Mouse (Mus musculus) C2C12 (cell line): ENCODE data around the gene Lama4. TPM values are rescaled to one million over a fixed set of nuclear protein-coding genes. Genes with fewer than 3 reads are reported as not detected.

ENCODE experiments used
- H3K27me3 ChIP-seq: one replicate; pipeline ENCODE4 v1.6.1; 2011; ENCODE audit not compliant: control insufficient read depth, insufficient read depth, insufficient read length
- H3K36me3 ChIP-seq: one replicate; pipeline ENCODE4 v1.6.1; 2011; ENCODE audit not compliant: control insufficient read depth, insufficient read depth
- H3K4me3 ChIP-seq: one replicate; pipeline ENCODE4 v1.5.1; 2011; ENCODE audit warnings: mild to moderate bottlenecking, control low read depth; ENCODE audit not compliant: poor library complexity, insufficient read depth, severe bottlenecking
- H3K79me2 ChIP-seq: one replicate; pipeline ENCODE4 v1.6.1; 2011; ENCODE audit not compliant: control insufficient read depth, insufficient read depth
- H3K79me3 ChIP-seq: one replicate; pipeline ENCODE4 v1.6.1; 2011; ENCODE audit warnings: low read depth, control low read depth
- H3ac ChIP-seq: one replicate; pipeline ENCODE3; 2011; ENCODE audit warnings: low read depth; ENCODE audit not compliant: control insufficient read depth, insufficient read length
- CEBPB ChIP-seq: IDR thresholded peaks from one replicate; pipeline ENCODE4 v1.6.1; 2011; ENCODE audit warnings: low read depth, mild to moderate bottlenecking, control low read depth, moderate library complexity
- CTCF ChIP-seq: IDR thresholded peaks from one replicate; pipeline ENCODE4 v1.5.1; 2011; ENCODE audit not compliant: control insufficient read depth, insufficient read depth, insufficient read length
- FOSL1 ChIP-seq: IDR thresholded peaks from one replicate; pipeline ENCODE4 v1.8.0; 2011; ENCODE audit warnings: mild to moderate bottlenecking, low read length; ENCODE audit not compliant: poor library complexity, insufficient read depth, severe bottlenecking
- MAX ChIP-seq: IDR thresholded peaks from one replicate; pipeline ENCODE4 v1.6.1; 2011; ENCODE audit warnings: mild to moderate bottlenecking, control low read depth
- MYOD1 ChIP-seq: IDR thresholded peaks from one replicate; pipeline ENCODE4 v1.6.1; 2011; ENCODE audit warnings: low read depth; ENCODE audit not compliant: control insufficient read depth, insufficient read length
- MYOG ChIP-seq: IDR thresholded peaks from one replicate; pipeline ENCODE4 v1.6.1; 2011; ENCODE audit not compliant: control insufficient read depth, insufficient read length; ENCODE audit errors: extremely low read depth
- USF1 ChIP-seq: IDR thresholded peaks from one replicate; pipeline ENCODE4 v1.6.1; 2011; ENCODE audit warnings: low read depth, mild to moderate bottlenecking, control low read depth, moderate library complexity
- polyA plus RNA-seq: library from polyadenylated mRNA; unstranded; fragments of >200 nt; fragmentation: generic; extraction: Trizol; gene quantifications from one replicate; pipeline ENCODE4 v1.2.1, GENCODE M21; 2012; ENCODE audit warnings: missing spikeins

Gene Lama4
- polyA plus RNA-seq, 1 experiment: 0.02 TPM

GRCm38 (mm10) chr10:39030148-39030685 is 64.9 kb downstream of the Lama4 start:
- no peaks in the 10 kb centered on the region for H3K79me3 ChIP-seq
- H3ac ChIP-seq: no peak overlapping the region
- H3K79me2 ChIP-seq: no peaks in the 10 kb centered on the region
- H3K4me3 ChIP-seq: no peak overlapping the region
- H3K36me3 ChIP-seq: no peaks in the 10 kb centered on the region
- TF ChIP-seq USF1: no peak
- TF ChIP-seq CTCF: no peak
- no peak for TF ChIP-seq FOSL1
- TF ChIP-seq MAX: no peak
- no peak for TF ChIP-seq CEBPB
- no peaks in the 10 kb centered on the region for H3K27me3 ChIP-seq

DNA sequence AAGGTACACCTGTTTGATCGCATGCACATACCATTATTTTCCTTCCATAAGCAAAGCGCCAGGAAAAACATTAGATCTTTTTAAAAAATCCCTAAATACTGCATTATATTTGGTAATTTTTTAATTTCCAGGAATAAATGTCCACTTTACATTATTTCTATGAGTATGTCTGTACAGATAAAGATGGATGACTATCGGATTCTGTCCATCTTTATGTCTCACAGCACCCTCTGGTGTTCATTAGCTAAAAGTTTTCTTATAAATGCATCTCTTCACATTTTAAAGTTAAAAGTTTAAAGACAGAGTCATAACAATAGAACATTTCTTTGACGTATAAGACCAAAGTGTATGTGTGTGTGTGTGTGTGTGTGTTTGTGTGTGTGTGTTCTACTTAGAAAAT is 74.2 kb downstream of the Lama4 start:
- no peak overlapping the region for H3ac ChIP-seq
- H3K27me3 ChIP-seq: no peaks in the 10 kb centered on the region
- H3K79me3 ChIP-seq: no peaks in the 10 kb centered on the region
- no peaks in the 10 kb centered on the region for H3K36me3 ChIP-seq
- TF ChIP-seq CTCF: no peak
- TF ChIP-seq CEBPB: no peak
- no peak for TF ChIP-seq FOSL1
- no peak for TF ChIP-seq USF1
- TF ChIP-seq MYOD1: no peak
- TF ChIP-seq MAX: no peak
- no peak for TF ChIP-seq MYOG
- H3K4me3 ChIP-seq: no peak overlapping the region
- no peaks in the 10 kb centered on the region for H3K79me2 ChIP-seq

DNA sequence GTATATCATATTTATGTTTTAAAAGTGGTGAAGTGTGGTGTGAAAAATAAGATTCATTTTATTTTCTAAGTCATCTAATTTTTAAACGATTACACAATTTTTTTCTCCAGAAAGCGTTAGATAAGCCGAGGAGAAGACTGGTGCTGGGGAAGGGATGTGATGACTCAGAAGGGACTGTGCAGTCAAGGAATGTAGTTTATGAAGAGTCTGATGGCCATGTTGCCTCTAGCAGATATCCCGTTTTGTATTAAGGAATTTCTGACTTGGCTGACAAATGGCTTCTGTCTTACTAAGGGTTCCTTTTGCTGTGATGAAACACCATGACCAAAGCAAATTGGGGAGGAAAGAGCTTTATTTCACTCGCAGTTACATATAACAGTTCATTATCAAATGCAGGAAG is 74.7 kb downstream of the Lama4 start:
- Histone ChIP-seq H3K36me3 (no peaks in the 10 kb centered on the region), H3ac (no peak overlapping the region), H3K79me3 (no peaks in the 10 kb centered on the region), H3K27me3 (no peaks in the 10 kb centered on the region), H3K79me2 (no peaks in the 10 kb centered on the region), H3K4me3 (no peak overlapping the region)
- TF ChIP-seq MYOD1: no peak
- no peak for TF ChIP-seq MYOG
- TF ChIP-seq CEBPB: no peak
- no peak for TF ChIP-seq CTCF
- TF ChIP-seq MAX: no peak
- TF ChIP-seq FOSL1: no peak
- no peak for TF ChIP-seq USF1

DNA sequence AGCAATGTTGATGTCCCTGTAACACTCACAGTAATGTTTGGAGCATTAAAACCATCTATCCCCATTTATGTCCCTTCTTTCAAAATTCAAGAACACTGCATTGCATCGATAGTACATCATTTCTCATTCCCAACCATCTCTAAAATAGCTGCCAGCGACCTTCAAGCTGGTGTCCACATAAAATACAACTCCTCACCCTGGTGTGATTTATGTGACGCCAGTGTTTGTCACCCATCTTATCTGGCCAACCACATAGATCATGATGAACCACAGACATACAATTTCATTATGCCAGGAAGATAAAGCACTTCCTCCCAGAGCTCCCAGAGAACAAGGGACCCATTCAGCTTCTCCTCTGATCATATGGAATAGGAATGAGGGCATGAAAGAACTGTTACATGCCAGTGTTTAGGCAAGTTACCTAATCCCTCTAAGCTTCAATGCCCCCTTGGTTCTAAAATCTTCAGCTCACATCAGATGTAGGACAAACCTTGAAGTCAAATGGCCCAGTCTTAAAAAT is 79.2 kb downstream of the Lama4 start:
- no peaks in the 10 kb centered on the region for H3K36me3 ChIP-seq
- H3K79me2 ChIP-seq: no peaks in the 10 kb centered on the region
- H3K27me3 ChIP-seq: no peaks in the 10 kb centered on the region
- H3ac ChIP-seq: no peak overlapping the region
- H3K79me3 ChIP-seq: no peaks in the 10 kb centered on the region
- no peak for TF ChIP-seq MAX
- no peak for TF ChIP-seq MYOG
- no peak for TF ChIP-seq CTCF
- no peak for TF ChIP-seq USF1
- no peak for TF ChIP-seq CEBPB
- peak; percentile 48 for TF ChIP-seq MYOD1
- H3K4me3 ChIP-seq: no peak overlapping the region

DNA sequence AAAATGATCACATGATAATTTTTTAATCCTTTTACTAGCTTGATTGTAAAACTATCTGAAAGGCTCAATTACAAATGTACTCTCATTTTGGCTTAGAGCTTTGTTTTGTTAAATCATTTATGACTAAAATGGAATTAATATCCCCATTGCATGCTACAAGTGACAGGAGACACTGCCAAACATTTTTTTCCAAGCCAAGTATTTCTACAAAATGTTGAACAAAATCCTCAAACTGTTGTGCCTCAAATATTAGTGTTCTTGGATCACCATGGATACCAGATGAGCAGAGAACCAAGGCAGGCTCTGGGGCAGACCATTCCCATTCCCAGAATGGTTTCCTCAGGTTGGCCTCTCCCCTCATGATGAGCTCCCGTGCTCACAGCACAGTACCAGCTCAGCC is 79.8 kb downstream of the Lama4 start:
- no peak overlapping the region for H3K4me3 ChIP-seq
- no peaks in the 10 kb centered on the region for H3K79me2 ChIP-seq
- no peaks in the 10 kb centered on the region for H3K36me3 ChIP-seq
- no peak overlapping the region for H3ac ChIP-seq
- H3K79me3 ChIP-seq: no peaks in the 10 kb centered on the region
- TF ChIP-seq MYOG: no peak
- TF ChIP-seq FOSL1: no peak
- TF ChIP-seq CTCF: no peak
- no peak for TF ChIP-seq MYOD1
- TF ChIP-seq MAX: no peak
- TF ChIP-seq CEBPB: no peak
- no peak for TF ChIP-seq USF1
- H3K27me3 ChIP-seq: no peaks in the 10 kb centered on the region

DNA sequence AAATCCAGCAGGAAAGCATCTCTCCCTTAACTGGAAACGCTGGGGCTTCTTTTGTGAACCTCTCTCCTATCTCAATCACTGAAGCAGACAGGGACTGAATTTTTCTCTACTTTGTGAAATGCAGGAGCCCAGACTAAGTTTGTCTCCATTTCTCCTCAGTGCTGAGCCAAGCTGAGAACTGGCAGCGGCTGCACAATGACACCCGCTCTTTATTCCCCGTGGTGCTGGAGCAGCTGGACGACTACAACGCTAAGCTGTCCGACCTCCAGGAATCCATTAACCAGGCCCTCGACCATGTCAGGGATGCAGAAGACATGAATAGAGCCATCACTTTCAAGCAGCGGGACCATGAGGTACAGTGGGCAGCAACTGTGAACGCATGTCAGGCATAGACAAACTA is 82.5 kb downstream of the Lama4 start:
- Histone ChIP-seq H3K79me2 (no peaks in the 10 kb centered on the region), H3K4me3 (no peak overlapping the region), H3K36me3 (no peaks in the 10 kb centered on the region), H3K27me3 (no peaks in the 10 kb centered on the region), H3ac (no peak overlapping the region), H3K79me3 (no peaks in the 10 kb centered on the region)
- TF ChIP-seq CEBPB: no peak
- TF ChIP-seq CTCF: no peak
- no peak for TF ChIP-seq FOSL1
- no peak for TF ChIP-seq MYOG
- TF ChIP-seq USF1: no peak
- no peak for TF ChIP-seq MAX
- no peak for TF ChIP-seq MYOD1
